Mouse (Mus musculus) activated CD4-positive, CD25-positive, alpha-beta regulatory T cell, adult 4 months (primary cell): Measurements from ENCODE around the gene Pax2. TPM values are rescaled to one million over a fixed set of nuclear protein-coding genes. Genes with fewer than 3 reads are reported as not detected.
"Not testable (repeated sequence)": the region's sequence is repeated elsewhere in the genome, so short reads cannot be mapped to it uniquely, and the experiment has no call there.

Experiments
- ATAC-seq: one replicate; pipeline ENCODE4 v1.8.0; 2017
- polyA plus RNA-seq, 2 experiments: library from polyadenylated mRNA; unstranded; fragments of 100-300 nt; shearing (Covaris generic); gene quantifications; one replicate each; pipeline ENCODE4 v1.2.1; 2017

Gene Pax2
- polyA plus RNA-seq, 2 experiments from 2014 or later = not detected

DNA sequence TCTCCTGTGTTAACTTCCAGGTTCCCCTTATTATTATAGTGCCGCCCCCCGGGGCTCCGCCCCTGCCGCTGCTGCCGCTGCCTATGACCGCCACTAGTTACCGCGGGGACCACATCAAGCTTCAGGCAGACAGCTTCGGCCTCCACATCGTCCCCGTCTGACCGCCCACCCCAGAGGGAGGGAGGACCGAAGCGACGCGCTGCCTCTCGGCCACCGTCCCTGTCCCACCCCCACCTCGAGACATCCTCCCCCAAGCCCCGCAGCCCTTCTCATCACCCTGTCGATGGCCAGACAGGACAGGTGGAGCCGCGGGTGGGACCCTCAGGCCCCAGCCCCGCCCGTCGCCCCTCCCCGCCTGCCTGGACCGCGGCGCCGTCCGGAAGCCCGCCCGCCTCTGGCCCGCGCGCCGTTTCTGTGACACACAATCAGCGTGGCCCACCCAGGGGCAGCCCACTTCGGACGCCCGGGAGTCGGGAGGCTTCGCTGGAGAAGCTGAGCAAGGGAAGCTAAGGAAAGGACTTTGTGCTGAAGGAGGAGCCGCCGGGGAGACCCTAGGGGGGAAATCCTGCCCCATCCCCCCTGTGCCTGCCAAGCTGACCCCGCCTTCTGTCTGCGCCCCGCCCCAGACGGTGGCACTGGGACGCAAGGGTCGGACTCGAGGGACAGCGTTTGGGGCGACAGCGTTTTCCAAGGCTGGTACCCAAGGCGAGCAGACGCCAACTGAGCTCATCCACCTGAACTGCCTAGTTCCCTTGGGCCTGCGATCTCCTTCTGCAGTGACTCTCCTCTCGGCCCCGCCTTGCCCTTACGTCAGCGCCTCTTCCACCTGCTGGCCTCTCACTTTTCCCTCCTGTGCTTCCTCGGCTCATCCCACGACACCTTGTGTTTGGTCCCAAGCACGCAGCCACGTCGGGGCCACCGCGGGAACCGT, 80.4 kb downstream of the Pax2 start:
- ATAC-seq = no peak

DNA sequence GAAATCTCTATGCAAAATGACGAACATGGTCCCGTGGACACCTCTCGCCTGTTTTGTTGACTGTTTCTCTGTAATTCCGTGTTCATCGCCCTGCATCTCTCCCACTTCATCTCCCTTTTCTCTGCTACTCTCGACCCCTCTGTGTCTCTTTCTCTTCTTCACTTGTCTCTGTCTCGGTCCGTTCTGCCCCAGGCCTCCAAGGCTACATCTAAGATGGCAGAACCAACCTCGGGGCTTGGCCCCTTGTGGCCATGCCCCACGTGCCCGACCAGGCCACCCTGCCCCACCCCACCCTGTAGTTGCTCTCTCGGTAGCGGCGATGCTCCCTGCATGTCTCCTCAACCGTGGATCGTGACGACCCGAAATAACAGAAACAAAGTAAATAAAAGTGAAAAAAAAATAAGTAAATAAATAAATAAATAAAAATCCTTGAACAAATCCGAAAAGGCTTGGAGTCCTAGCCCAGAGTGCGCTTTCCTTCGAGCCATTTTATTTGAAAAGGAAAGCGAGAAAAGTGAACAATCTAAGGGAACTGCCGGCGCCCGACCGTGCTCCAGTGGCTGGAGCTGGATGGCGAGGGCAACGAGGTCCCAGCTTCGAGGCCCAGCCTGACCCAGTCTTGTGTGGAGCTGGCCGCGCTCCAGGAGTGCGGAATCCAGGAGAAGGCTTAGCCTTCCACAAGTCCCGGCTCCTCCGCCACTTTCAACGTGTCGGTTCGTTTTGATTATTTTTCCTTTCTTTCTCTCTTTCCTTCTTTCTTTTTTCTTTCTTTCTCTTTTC, 81.8 kb downstream of the Pax2 start:
- ATAC-seq = no peak

DNA sequence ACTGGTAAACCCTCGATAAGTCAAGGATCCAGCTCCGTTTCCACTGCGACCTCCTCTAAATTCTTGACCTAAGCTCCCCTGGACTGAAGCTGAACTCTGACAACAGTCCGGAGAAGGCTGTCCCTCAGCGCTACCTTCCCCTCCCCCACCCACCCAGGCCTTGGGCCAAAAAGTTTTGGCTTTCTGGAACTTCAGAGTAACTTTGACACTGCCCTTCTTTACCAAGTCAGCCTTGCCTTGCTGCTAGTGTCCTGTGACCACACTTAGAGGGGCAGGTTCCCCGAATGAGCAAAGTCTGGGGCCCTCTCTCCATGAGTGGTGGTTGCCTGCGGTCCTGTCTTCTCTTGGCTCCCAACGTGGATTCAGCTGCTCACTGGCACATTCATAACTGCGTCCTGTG, 82.5 kb downstream of the Pax2 start:
- no peak for ATAC-seq

- not testable (repeated sequence) for ATAC-seq
Measured at GRCm38 (mm10) chr19:44842661-44843060, 86.8 kb downstream of the Pax2 start.

DNA sequence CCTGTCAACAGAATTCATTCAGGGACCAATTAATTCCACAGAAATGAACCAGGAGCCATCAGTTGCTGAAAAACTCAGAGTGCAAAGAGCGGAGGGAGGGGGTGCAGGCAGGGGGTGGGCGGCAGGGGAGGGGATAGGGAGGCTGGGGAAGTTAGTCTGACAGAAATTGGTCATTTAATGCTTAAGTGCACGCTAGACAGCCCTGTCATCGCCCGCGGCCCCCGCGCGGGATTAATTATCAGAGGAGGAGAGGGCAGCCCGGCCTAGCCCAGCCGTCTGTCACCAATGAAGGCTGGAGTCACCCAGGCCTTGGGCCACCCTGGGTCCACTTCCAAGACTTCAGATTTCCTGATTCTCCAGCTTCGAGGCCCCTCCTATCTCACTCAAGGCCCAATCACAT, 93.6 kb downstream of the Pax2 start:
- no peak for ATAC-seq

- ATAC-seq = no peak
Measured at GRCm38 (mm10) chr19:44858671-44859070, 102.8 kb downstream of the Pax2 start.

DNA sequence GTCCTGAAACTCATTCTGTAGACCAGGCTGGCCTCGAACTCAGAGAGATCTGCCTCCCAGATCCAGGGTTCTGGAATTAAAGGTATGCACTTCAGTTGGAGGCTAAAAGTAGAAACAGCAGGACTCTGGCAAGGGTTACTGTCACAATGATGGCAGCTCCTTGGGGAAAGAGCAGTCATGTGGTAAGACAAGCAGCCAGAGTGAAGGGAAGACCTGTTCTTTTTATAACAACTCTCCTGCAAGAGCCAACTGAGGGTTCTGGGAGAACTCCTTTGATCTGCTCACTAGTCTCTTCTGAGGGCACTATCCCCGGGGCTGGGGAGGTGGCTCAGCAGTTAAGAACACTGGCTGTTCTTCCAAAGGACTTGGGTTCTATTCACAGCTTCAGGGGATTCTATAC, 112.9 kb downstream of the Pax2 start:
- no peak for ATAC-seq

DNA sequence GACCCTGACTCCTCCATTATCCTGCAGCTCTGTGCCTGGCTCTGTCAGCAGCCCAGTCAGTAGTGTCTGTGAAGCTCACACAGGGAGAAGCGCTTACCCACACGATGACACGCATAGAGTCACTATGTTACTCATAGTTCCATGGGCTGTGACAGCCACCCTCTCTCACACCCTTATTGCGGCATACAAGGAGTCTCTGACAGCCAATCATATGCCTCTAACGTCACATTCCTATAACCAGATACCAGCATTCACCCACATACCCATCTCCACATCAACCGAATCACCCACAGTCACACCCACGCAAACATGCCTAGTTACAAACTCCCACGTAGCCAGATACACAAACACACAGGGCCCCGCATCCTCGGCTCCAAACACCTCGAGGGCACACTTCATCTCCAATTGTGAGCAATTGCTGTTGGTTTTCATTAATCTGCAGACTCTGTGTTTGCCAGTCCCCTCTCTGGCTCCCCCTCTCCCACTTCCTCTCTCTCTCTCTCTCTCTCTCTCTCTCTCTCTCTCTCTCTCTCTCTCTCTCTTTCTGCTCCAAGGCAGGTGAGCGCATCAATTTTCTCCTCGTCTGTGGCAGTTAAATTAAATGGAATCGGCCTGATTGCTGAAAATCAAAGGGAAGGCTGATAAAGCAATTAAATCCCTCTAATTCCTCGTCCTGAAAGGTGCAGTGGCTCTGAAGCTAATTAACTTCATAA, 118.5 kb downstream of the Pax2 start:
- ATAC-seq = no peak

GRCm38 (mm10) chr19:44874928-44875327, 119.1 kb downstream of the Pax2 start:
- no peak for ATAC-seq

GRCm38 (mm10) chr19:44875718-44876117, 119.9 kb downstream of the Pax2 start:
- no peak for ATAC-seq

DNA sequence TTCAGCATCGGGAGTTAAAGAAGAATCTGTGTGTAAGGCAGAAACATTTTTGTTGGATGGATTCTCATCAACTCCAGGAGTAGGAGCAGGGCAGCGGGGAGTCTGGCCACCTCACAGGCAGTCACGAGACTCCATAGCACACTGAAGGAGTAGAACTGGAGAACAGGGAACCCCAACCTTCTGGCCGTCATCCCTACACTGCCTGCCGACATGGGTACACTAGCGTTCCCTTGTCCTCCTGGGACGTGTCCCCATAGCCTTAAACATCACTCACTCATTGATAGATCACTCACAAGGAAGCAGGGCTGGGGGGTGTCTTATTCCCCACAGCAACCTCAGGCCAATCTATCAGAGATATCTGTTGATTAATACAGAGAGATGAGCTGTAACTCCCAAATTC, 120.7 kb downstream of the Pax2 start:
- ATAC-seq = no peak

- ATAC-seq = no peak
Measured at GRCm38 (mm10) chr19:44882552-44883024, 126.7 kb downstream of the Pax2 start.

GRCm38 (mm10) chr19:44884331-44884730, 128.5 kb downstream of the Pax2 start:
- no peak for ATAC-seq

DNA sequence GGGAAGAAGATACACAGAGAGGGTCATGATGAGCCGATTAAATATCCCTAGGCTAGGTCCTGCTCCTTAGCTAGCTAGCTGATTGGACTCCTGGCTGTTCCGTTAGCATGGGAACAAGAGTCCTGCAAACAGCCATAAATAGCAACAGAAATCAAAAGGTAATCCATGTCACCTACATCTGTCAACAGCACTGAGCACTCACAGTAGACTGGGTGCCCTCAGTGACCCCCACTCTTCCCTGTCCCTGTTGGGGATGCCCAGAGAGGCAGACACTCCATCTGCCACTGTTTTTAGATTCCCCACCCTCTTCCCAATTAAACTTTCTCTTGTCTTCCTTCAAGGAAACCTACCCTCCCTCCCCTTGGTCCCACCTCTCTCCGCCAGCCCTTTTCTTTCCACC, 130.6 kb downstream of the Pax2 start:
- ATAC-seq = no peak

Other genes starting within 250 kb of the Pax2 start
- gene Sec31b, start 210.2 kb upstream of the Pax2 start, polyA plus RNA-seq = 1 to 10 TPM in 1 of 2 experiments, under 1 TPM in 1; 0.62 to 1.5 TPM
- gene Gm20538, start 203.2 kb upstream of the Pax2 start, polyA plus RNA-seq = 1 to 10 TPM in 1 of 2 experiments, not detected in 1; 2.1 TPM
- gene Ndufb8, start 200.6 kb upstream of the Pax2 start, polyA plus RNA-seq = 100 to 1,000 TPM; 300 to 321 TPM
- gene Hif1an, start 193.2 kb upstream of the Pax2 start, polyA plus RNA-seq = 10 to 100 TPM; 18.8 to 23.4 TPM
- 10 to 100 TPM; 19.6 to 23.0 TPM for gene Slf2, start 175.1 kb downstream of the Pax2 start, polyA plus RNA-seq
- gene Sema4g, start 233.1 kb downstream of the Pax2 start, polyA plus RNA-seq = under 1 TPM in 1 of 2 experiments, not detected in 1; 0.24 TPM
- gene Twnk, start 249.6 kb downstream of the Pax2 start, polyA plus RNA-seq = 1 to 10 TPM; 4.2 to 9.3 TPM